Comparison of ENCODE assay signal across 1 mouse cellular context in the genomic region with DNA sequence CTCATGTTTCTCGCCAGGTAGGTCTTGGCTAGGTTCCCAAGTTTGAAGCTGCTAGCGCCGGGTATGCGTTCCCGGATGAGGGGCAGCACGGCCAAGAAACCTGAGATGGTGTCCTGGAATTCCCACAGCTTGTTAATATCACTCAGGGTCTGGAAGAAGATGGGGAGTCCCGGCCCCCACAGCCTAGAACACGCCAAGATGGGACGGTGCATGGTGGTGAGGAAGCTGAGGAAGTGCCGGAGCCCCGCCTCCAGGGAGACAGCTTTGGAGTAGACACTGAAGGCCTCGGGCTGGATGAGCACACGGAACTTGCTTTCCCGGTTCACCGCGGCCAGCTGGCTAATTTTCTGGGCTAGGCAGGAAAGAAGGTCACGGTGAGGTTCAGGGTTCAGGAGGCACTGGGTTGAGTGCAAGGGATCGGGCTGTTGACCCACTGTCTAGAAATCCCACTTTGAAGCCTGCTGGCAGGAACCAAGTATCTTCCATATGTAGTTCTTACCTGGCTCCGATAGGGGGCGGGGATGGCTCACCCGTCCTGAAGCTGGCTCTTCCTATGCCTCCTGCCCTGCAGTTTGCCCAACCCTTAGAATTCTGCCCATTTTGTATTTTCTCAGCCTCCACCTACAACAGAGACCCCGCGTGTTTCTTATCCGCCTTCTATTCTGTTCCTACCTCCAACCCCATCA.
A peak's percentile ranks its signal among the peaks of the same experiment; 100 is the strongest.
TF ChIP-seq lines count a peak whose summit lies in the region.

No protein-coding gene starts in this region.

TF ChIP-seq in MEL, 35 proteins besides CTCF, POLR2A, EP300 and RAD21:
- TF ChIP-seq JUND (IDR thresholded peaks at IDR 0.05; ENCODE audit: low read depth, low read length), result no peak
- peak; percentile 18; the same call in 1 of the 2 replicates for TF ChIP-seq ZC3H11A (IDR thresholded peaks at IDR 0.05; ENCODE audit: low read depth, low read length)
- peak; percentile 35; the same call in 1 of the 2 replicates for TF ChIP-seq SMC3 (IDR thresholded peaks at IDR 0.05; ENCODE audit: low read depth, low read length)
